Mouse (Mus musculus): ENCODE measurements around the gene Vmn2r4. TPM values are rescaled to one million over a fixed set of nuclear protein-coding genes. Genes with fewer than 3 reads are reported as not detected.
"Not testable (repeated sequence)": the region's sequence is repeated elsewhere in the genome, so short reads cannot be mapped to it uniquely, and the experiment has no call there.

The Vmn2r4 gene
- not detected in 2 replicates for polyA plus RNA-seq (2012; rRNA removed)

GRCm38 (mm10) chr3:64415268-64415667, at the start of gene Vmn2r4:
Gene Vmn2r4, minus strand, starts transcription at chr3:64415368.
- not testable (repeated sequence) for DNase-seq (ENCODE audit: low spot score)

GRCm38 (mm10) chr3:64434261-64434660, 19.1 kb upstream of the Vmn2r4 start:
- not testable (repeated sequence) for DNase-seq (ENCODE audit: low spot score)

- DNase-seq (ENCODE audit: low spot score) = not testable (repeated sequence)
Measured at GRCm38 (mm10) chr3:64428117-64428798, 13.1 kb upstream of the Vmn2r4 start.

DNA sequence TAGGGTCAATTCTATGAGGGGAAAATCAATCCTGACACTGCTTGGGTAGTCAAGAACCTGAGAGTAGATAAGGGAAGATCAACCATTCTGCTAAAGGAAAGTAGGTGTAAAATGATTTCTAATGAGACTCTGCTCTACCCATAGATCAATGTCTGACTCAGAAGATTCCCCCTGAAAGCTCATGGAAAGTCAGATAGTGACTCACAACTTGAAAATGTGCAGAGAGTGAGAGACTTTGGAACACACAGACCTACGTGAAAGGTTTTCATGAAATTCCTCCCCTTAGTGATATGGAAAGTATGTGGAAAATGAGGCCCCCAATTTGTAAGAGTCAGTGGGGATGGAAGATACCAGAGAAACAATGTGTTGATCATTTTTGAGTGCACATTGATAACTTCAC, 7.0 kb upstream of the Vmn2r4 start:
- not testable (repeated sequence) for DNase-seq (ENCODE audit: low spot score)

DNA sequence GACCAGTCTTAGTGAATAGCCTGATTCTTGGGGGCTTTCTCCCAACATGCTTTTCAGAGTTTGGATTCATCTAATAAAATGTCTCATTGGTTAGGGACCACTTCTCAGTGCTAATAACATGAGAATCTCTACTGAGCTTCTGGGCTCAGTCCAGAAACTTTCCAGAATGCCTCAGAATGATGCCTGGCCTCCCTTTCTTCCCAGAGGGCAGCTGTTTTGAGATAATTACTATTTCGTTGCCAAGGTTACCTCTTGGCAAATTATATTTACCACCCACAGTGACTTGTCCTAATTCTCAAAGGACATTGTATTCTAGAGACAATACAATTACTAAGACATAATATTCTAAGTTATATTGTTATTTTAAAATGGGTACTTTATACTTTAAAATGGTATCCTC, 2.3 kb upstream of the Vmn2r4 start:
- not testable (repeated sequence) for DNase-seq (ENCODE audit: low spot score)

DNA sequence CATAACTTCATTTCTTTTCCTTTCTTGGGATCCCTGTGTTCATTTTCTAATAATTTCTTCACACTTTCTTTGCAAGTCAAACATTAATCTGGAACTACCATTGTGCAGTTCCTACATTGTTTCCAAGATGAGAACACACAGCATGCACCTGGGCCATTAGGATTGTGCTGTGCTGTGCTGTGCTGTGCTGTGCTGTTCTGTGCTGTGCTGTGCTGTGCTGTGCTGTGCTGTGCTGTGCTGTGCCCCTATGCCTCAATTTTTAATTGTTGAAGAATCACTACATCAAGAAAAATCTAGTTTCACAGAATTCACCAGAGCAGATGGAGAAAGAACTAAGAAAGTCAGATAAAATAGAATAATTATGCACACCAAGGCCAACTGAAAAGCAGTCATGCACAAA, 915 bp downstream of the Vmn2r4 start:
- DNase-seq (ENCODE audit: low spot score) = not testable (repeated sequence)

- DNase-seq (ENCODE audit: low spot score) = no peak
Measured at GRCm38 (mm10) chr3:64359286-64360035, 55.7 kb downstream of the Vmn2r4 start.

Other genes starting within 250 kb of the Vmn2r4 start
- not detected in 2 replicates for gene Vmn2r3, start 125.7 kb downstream of the Vmn2r4 start, polyA plus RNA-seq (2012; rRNA removed)
- not detected in 2 replicates for gene Vmn2r5, start 94.5 kb upstream of the Vmn2r4 start, polyA plus RNA-seq (2012; rRNA removed)
- gene Vmn2r6, start 150.5 kb upstream of the Vmn2r4 start, polyA plus RNA-seq (2012; rRNA removed) = not detected in 2 replicates

Data from urinary bladder, adult 2 months (tissue).